Mouse (Mus musculus) stomach, postnatal 0 days (tissue): ENCODE results near the gene Rhobtb1.

Source experiments
- CTCF ChIP-seq: IDR thresholded peaks from 2 replicates; pipeline ENCODE4 v1.5.1; 2016; ENCODE audit warnings: antibody characterized with exemption, low read depth, mild to moderate bottlenecking, moderate library complexity
- EP300 ChIP-seq: optimal IDR thresholded peaks from 2 replicates; pipeline ENCODE3; 2016; ENCODE audit warnings: antibody characterized with exemption

- no peak for TF ChIP-seq CTCF
- no peak for TF ChIP-seq EP300
These were observed 42.5 kb downstream of the Rhobtb1 start for GRCm38 (mm10) chr10:69193721-69194120.
